Mouse (Mus musculus): Measurements from ENCODE around the gene Kcnh1.

Gene Kcnh1

DNA sequence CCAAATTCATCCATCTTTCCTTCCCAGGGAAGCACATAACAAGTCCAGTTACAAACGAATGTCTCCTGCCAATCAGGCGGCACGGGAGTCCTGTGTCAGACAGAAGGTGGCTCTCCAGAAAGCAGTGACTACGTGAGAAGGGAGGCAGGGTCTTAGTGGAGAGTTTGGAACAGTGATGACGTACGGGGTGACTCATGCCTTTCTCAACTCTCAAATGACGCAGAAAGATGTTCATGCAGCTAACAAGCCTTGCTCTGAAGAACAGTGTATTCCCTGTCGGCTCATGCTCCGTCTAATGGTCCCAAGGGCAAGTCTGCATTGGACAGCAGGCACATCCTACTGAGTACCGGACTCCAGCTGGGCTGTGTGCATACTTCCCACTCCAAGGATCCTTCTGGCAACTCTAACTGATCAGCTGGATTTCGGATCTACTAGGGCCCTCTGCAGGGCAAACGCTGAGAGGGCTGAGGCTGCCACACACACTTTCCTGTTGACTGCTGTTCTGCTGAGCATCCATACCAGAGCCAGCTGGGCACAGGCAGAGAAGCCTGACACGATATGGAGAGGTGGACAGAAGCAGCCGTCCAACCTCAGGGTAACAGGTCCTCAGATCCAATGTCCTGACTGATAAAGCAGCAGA lies 335.3 kb downstream of the Kcnh1 start:
- no peak for DNase-seq (ENCODE audit: low spot score)

- DNase-seq (ENCODE audit: low spot score): no peak
Observed at GRCm38 (mm10) chr1:192531490-192532146, 341.0 kb downstream of the Kcnh1 start.

DNA sequence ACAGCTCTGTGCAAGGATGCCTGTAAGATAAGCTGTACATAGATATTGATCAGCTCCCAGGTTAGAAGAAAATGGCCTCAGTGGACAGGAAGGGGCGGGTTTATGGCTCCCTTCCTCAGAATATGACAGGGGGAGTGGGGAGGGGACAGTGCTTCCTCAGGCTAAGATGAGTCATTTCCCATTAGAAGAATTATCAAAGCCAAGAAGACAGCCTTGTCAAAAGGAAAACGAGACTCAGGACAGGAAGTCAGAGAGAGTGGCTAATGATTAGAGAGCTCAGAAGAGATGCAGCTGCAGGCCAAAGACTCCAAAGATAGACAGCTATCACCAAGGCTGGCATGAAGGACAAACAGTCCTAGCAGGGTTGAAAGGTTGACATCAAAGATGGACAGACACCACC lies 341.6 kb downstream of the Kcnh1 start:
- DNase-seq (ENCODE audit: low spot score): no peak

GRCm38 (mm10) chr1:192533016-192533415 lies 342.4 kb downstream of the Kcnh1 start:
- DNase-seq (ENCODE audit: low spot score): no peak

- no peak for DNase-seq (ENCODE audit: low spot score)
Observed at GRCm38 (mm10) chr1:192536440-192536839, 345.9 kb downstream of the Kcnh1 start.

DNA sequence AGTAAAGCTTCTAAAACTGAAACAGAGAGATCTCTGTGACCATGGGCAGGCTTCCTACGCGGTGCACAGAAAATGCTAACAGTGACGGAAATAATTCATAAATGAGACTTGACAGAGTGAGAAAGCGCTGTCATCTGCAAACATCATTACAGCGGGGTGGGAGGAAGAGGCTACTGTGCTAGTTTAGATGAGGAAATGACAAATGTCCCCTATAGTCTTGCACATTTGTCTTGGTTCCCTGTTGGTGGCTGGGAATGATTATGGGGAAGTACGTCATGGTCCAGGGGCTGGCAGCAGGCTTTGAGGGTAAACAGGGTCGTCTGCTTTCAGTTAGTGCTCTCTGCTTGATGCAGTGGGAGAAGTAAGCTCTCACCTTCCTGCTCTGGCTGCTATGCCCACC lies 346.6 kb downstream of the Kcnh1 start:
- DNase-seq (ENCODE audit: low spot score): no peak

DNA sequence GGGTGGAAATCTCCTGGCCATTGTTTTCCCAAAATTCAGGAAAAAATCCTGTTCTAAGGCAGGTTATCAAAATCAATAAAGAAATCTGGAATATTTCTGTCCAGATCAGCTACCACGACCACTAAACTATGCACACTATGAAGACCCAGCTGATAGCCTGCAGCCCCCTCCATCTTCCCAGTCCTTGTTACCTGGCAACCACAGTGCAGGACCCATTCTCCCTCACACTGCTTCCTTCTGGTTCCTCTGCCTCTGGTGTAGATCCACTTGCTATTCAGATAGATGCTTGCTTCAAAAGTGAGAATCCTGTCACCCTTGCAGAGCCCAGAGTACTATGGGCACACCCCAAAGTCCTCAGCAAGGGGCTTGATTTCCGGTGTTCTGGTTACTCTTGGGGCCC lies 351.5 kb downstream of the Kcnh1 start:
- DNase-seq (ENCODE audit: low spot score): no peak

DNA sequence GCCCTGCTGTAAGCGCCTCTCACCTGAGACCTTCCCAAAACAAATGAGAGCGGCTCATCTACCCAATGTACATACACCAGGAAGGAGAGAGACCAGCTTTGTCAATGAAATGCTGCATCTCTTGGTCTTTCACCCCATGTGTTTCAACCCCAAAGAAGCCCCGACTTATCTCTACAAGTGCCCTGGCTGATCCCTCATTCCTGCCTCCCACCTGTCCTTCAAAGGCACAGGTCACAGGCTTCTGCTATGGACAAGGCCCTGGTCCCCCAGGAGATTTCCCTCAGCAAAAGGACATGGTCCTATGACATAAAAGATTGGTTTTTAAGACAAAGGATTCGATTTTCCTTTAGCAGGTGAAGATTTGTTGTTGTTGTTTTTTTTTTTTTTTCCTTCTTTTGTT lies 353.1 kb downstream of the Kcnh1 start:
- no peak for DNase-seq (ENCODE audit: low spot score)

DNA sequence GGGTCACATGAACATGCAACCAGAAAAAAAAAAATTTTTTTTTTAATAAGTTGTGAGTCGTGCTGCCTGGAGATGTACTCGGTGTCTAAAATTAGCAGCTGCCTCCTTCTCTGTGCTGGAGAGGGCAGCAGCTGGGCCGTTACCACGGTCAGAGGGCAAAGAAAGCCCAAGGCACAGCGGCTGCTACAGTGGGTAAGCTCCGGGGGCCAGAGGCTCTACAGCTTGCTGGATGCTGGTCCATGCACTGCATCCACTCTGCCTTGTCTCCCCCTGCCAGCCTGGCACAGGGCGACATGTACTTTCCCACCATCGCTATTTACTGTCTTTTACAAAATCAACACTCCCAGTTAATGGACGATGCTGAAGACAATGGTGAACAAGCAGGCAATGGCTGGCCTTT lies 353.5 kb downstream of the Kcnh1 start:
- DNase-seq (ENCODE audit: low spot score): no peak

GRCm38 (mm10) chr1:192544901-192545300 lies 354.3 kb downstream of the Kcnh1 start:
- no peak for DNase-seq (ENCODE audit: low spot score)

GRCm38 (mm10) chr1:192546843-192547242 lies 356.3 kb downstream of the Kcnh1 start:
- no peak for DNase-seq (ENCODE audit: low spot score)

- no peak for DNase-seq (ENCODE audit: low spot score)
Observed at GRCm38 (mm10) chr1:192550561-192550960, 360.0 kb downstream of the Kcnh1 start.

GRCm38 (mm10) chr1:192555516-192555915 lies 364.9 kb downstream of the Kcnh1 start:
- no peak for DNase-seq (ENCODE audit: low spot score)

GRCm38 (mm10) chr1:192557978-192558594 lies 367.5 kb downstream of the Kcnh1 start:
- DNase-seq (ENCODE audit: low spot score): no peak

DNA sequence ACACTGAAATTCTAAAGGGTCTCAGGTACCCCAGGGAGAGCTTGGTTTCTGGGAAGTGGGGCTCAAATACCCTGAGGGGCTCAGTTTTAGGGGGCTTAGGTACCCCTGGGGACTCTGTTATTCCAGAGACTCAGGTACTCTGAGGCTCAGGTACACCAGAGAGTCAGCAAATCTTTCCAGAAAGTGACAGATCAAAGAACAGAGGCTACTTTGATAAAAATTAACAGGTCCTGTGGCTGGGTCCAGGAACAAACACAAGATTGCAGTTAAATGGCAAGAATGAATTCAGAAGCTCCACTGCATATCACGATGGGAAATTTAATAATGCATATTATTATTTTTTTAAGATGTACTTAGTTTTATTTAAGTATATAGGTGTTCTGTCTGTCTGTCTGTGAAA lies 368.8 kb downstream of the Kcnh1 start:
- DNase-seq (ENCODE audit: low spot score): no peak

Measured in urinary bladder, postnatal 10 days (tissue).